Mouse (Mus musculus) gastrocnemius, postnatal 25 days (tissue): ENCODE measurements around the gene Zbtb1. TPM values are rescaled to one million over a fixed set of nuclear protein-coding genes. Genes with fewer than 3 reads are reported as not detected.

ENCODE experiments used
- DNase-seq: peaks from one replicate; pipeline ENCODE4 v3.0.0; 2022
- long read RNA-seq, 2 experiments: library from polyadenylated mRNA; stranded (forward); transcript quantifications; one replicate each; pipeline ENCODE4 v2.0.0; 2021
- total RNA-seq, 2 experiments: library from RNA; stranded (reverse); gene quantifications; 1 replicate in 1 of 2; 2 replicates in 1 of 2; pipeline ENCODE4 v1.2.3; 2021

The Zbtb1 gene
- 1 to 10 TPM; 3.1 to 3.9 TPM for total RNA-seq
- long read RNA-seq, experiment 1, full-length matches to known transcripts, result 2 of 3 reads
- long read RNA-seq, experiment 1, partial matches to known transcripts, result 0 of 3 reads
- long read RNA-seq, experiment 1, other reads (novel, unspliced or antisense), result 1 of 3 reads
- long read RNA-seq, experiment 2, full-length matches to known transcripts, result 5 of 14 reads
- long read RNA-seq, experiment 2, partial matches to known transcripts, result 1 of 14 reads
- long read RNA-seq, experiment 2, other reads (novel, unspliced or antisense), result 8 of 14 reads

GRCm38 (mm10) chr12:76369978-76370830 lies at the start of gene Zbtb1:
Zbtb1 (plus strand) TSS chr12:76370266.
- peak; percentile 83 for DNase-seq

GRCm38 (mm10) chr12:76324679-76325431 lies 45.2 kb upstream of the Zbtb1 start, which contains the start of gene Akap5:
Akap5 (plus strand) TSS chr12:76324891.
- DNase-seq, result peak; percentile 67

GRCm38 (mm10) chr12:76326437-76327220 lies 43.4 kb upstream of the Zbtb1 start:
- DNase-seq, result no peak

GRCm38 (mm10) chr12:76328567-76329354 lies 41.3 kb upstream of the Zbtb1 start:
- no peak for DNase-seq

GRCm38 (mm10) chr12:76333688-76334087 lies 36.4 kb upstream of the Zbtb1 start:
- no peak for DNase-seq

- DNase-seq, result no peak
Measured at GRCm38 (mm10) chr12:76335641-76336040, 34.4 kb upstream of the Zbtb1 start.

- DNase-seq, result no peak
Measured at GRCm38 (mm10) chr12:76336111-76336965, 33.7 kb upstream of the Zbtb1 start.

- DNase-seq, result no peak
Measured at GRCm38 (mm10) chr12:76341080-76341479, 29.0 kb upstream of the Zbtb1 start.

- no peak for DNase-seq
Measured at GRCm38 (mm10) chr12:76345759-76346455, 24.2 kb upstream of the Zbtb1 start.

- DNase-seq, result no peak
Measured at GRCm38 (mm10) chr12:76349680-76350220, 20.3 kb upstream of the Zbtb1 start.

GRCm38 (mm10) chr12:76360868-76361267 lies 9.2 kb upstream of the Zbtb1 start:
- DNase-seq, result no peak

- no peak for DNase-seq
Measured at GRCm38 (mm10) chr12:76361405-76362302, 8.4 kb upstream of the Zbtb1 start.

GRCm38 (mm10) chr12:76362303-76362676 lies 7.8 kb upstream of the Zbtb1 start:
- DNase-seq, result no peak

GRCm38 (mm10) chr12:76366276-76366675 lies 3.8 kb upstream of the Zbtb1 start:
- no peak for DNase-seq

- DNase-seq, result peak; percentile 44
Measured at GRCm38 (mm10) chr12:76367096-76367995, 2.7 kb upstream of the Zbtb1 start.

- DNase-seq, result no peak
Measured at GRCm38 (mm10) chr12:76368201-76368789, 1.8 kb upstream of the Zbtb1 start.
